Mouse (Mus musculus) embryonic facial prominence, embryonic 15.5 days (tissue): ENCODE measurements around the gene Fsip1. TPM values are rescaled to one million over a fixed set of nuclear protein-coding genes. Genes with fewer than 3 reads are reported as not detected.
"Not testable (repeated sequence)": the region's sequence is repeated elsewhere in the genome, so short reads cannot be mapped to it uniquely, and the experiment has no call there.

Experiments used
- ATAC-seq: fragments of 200-750 bp; cut with Nextera tagmentation; 2 replicates; pipeline ENCODE4 v1.8.0; 2017; ENCODE audit warnings: low read depth, moderate TSS enrichment; ENCODE audit not compliant: insufficient number of reproducible peaks, low FRiP score, low TSS enrichment
- H3K27ac ChIP-seq: fragments of 300-500 bp; sonication (generic); replicated peaks from 2 replicates; pipeline ENCODE4 v1.5.1; 2015; ENCODE audit warnings: mild to moderate bottlenecking, inconsistent platforms
- H3K27me3 ChIP-seq: fragments of 300-500 bp; sonication (generic); 2 replicates; pipeline ENCODE4 v1.6.1; 2015; ENCODE audit warnings: inconsistent platforms
- H3K36me3 ChIP-seq: fragments of 300-500 bp; sonication (generic); 2 replicates; pipeline ENCODE4 v1.6.1; 2015; ENCODE audit warnings: mild to moderate bottlenecking, inconsistent platforms
- H3K4me1 ChIP-seq: fragments of 300-500 bp; sonication (generic); 2 replicates; pipeline ENCODE4 v1.6.1; 2015; ENCODE audit warnings: inconsistent platforms
- H3K4me2 ChIP-seq: fragments of 300-500 bp; sonication (generic); replicated peaks from 2 replicates; pipeline ENCODE4 v1.6.1; 2015; ENCODE audit warnings: mild to moderate bottlenecking, inconsistent platforms
- H3K4me3 ChIP-seq: fragments of 300-500 bp; sonication (generic); replicated peaks from 2 replicates; pipeline ENCODE4 v1.5.1; 2015; ENCODE audit warnings: mild to moderate bottlenecking, inconsistent platforms
- H3K9ac ChIP-seq: fragments of 300-500 bp; sonication (generic); 2 replicates; pipeline ENCODE4 v1.6.1; 2015; ENCODE audit warnings: inconsistent platforms
- H3K9me3 ChIP-seq: fragments of 300-500 bp; sonication (generic); replicated peaks from 2 replicates; pipeline ENCODE4 v1.6.1; 2016; ENCODE audit warnings: inconsistent platforms
- WGBS: fragments of 180-500 bp; shearing (Covaris S2); methylation state at CpG from one replicate; pipeline ENCODE4 v1.1.7; 2015; 5-methylcytosine and 5-hydroxymethylcytosine counted together
- polyA plus RNA-seq: library from polyadenylated mRNA; unstranded; fragments of >200 nt; fragmentation: Nextera tagmentation; extraction: Ambion mirVana; gene quantifications from 2 replicates; pipeline ENCODE4 v1.2.1, GENCODE M21; 2015

Fsip1 gene
- polyA plus RNA-seq, 1 experiment from 2014 or later, result 2.6 TPM

DNA sequence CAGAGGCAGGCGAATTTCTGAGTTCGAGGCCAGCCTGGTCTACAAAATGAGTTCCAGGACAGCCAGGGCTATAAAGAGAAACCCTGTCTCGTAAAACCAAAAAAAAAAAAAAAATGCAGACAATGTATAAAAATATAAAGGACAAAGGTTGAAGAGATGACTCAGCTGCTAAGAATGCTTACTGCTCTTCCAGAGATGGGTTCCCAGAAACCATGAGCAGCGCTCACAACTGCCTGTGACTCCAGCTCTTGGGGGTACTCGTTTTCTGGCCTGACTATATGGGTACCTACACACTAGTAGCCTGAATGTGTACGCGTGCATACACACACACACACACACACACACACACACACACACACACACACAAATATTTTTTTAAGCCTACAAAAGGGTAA is 32.3 kb upstream of the Fsip1 start:
- not testable (repeated sequence) for H3K4me1 ChIP-seq, H3K9ac ChIP-seq, H3K27me3 ChIP-seq, ATAC-seq, H3K36me3 ChIP-seq, H3K27ac ChIP-seq, H3K4me3 ChIP-seq, H3K9me3 ChIP-seq, H3K4me2 ChIP-seq
- whole genome bisulfite sequencing, result 87% methylated on average over 7 of the region's 7 CpGs

DNA sequence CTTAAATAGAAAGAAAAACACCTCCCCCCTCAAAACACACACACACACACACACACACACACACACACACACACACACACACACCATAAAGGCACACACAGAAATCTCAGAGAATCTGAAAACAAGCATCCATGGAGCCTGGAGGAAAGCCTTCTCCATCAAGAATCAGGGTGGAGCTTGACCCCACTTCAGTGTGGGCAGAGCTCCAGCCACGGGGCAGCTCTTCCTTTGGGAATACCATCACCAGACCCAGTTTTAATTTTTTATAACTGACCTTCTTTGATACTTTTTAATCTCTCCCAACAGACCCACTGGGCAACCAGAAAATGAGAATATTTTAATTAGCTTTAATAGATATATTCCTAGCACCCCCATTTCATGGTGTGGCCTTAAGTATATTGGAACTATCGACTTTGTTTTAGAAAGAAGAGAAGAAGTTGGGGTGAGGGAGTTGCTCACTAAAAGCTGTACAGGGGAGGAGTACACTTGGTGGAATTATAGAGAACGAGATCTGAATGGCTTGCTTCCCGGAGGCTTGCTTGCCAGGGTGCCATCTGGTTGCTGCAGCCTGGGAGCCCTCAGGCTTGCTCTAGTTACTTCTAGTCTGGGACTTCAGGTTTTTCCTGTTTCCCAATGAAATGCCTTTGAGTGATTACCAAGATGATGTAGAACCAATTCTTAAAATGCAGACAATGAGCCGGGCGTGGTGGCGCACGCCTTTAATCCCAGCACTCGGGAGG is 31.7 kb upstream of the Fsip1 start:
- Histone ChIP-seq H3K4me2 (no peak overlapping the region), H3K27ac (no peak overlapping the region), H3K9me3 (no peaks in the 10 kb centered on the region), H3K9ac (no peak overlapping the region), H3K27me3 (no peaks in the 10 kb centered on the region), H3K4me3 (no peak overlapping the region), H3K4me1 (no peaks in the 10 kb centered on the region), H3K36me3 (no peaks in the 10 kb centered on the region)
- WGBS, result 76% methylated on average over 9 of the region's 9 CpGs
- no peak for ATAC-seq

DNA sequence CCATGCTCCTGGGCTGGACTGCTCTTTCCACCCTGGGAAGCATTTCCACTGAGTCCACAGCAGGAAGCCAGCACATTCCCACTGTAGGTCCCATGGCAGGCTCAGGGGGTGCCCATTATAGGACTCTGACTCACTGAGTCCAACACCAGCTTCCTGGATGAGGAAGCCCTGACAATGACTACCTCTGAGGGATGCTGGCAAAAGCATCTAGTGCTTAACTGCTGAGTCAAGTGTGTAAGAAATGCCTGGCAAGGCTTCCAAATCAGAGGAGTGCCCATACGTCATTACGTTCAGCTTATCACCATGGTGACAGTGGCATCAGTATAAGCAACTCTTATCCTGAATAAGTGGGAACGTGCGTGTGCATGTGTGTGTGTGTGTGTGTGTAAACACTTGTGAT is 30.9 kb upstream of the Fsip1 start:
- H3K4me3 ChIP-seq, result no peak overlapping the region
- 89% methylated on average over 4 of the region's 4 CpGs for WGBS
- no peak overlapping the region for H3K9ac ChIP-seq
- no peaks in the 10 kb centered on the region for H3K36me3 ChIP-seq
- no peaks in the 10 kb centered on the region for H3K27me3 ChIP-seq
- H3K9me3 ChIP-seq, result no peaks in the 10 kb centered on the region
- H3K4me2 ChIP-seq, result no peak overlapping the region
- no peak for ATAC-seq
- H3K4me1 ChIP-seq, result no peaks in the 10 kb centered on the region
- no peak overlapping the region for H3K27ac ChIP-seq

DNA sequence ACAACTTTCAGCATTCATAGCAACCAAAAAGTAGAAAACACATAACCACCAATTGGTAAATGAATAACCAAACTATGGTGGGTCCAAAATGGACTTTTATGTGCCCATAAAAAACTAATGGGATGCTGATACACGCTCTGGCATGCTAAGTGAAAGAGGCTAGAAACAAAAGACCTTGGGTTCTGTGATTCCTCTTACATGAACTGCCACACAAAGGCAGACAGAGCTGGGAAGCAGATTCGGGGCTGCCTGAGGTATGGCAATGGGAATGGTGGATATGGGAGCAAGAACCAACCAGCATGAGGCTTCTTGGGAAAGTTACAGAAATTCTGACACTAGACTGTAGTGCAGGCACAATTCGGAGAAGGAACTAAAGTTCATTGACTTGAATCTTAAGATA is 25.7 kb upstream of the Fsip1 start:
- no peak for ATAC-seq
- WGBS, result 78% methylated on average over 3 of the region's 3 CpGs
- H3K9me3 ChIP-seq, result no peaks in the 10 kb centered on the region
- H3K36me3 ChIP-seq, result no peaks in the 10 kb centered on the region
- H3K4me3 ChIP-seq, result no peak overlapping the region
- no peak overlapping the region for H3K27ac ChIP-seq
- H3K9ac ChIP-seq, result no peak overlapping the region
- no peaks in the 10 kb centered on the region for H3K4me1 ChIP-seq
- no peaks in the 10 kb centered on the region for H3K27me3 ChIP-seq
- no peak overlapping the region for H3K4me2 ChIP-seq

DNA sequence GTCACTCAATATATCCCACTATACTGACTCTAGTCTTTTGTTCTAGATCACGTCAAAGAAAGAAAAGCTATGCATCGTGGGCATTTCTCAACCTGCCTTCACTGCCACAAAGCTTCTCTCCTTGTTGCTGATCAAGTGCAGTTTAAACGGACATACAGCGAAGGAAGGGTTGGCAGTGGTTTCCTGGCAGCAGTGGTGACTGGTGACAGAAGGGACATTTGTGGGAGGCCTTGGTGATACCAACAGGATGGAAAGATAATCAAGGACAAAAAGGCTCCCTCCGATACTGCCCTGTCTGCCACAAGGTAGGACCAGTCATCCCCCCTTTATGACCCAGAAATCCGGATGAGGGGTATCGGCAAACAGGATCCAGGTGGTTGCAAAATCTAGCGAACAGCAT is 21.5 kb upstream of the Fsip1 start:
- Histone ChIP-seq H3K9ac (no peak overlapping the region), H3K4me3 (no peak overlapping the region), H3K4me1 (no peaks in the 10 kb centered on the region), H3K4me2 (no peak overlapping the region), H3K27me3 (no peaks in the 10 kb centered on the region), H3K27ac (no peak overlapping the region), H3K36me3 (no peaks in the 10 kb centered on the region), H3K9me3 (no peaks in the 10 kb centered on the region)
- WGBS, result 85% methylated on average over 8 of the region's 8 CpGs
- ATAC-seq, result no peak

DNA sequence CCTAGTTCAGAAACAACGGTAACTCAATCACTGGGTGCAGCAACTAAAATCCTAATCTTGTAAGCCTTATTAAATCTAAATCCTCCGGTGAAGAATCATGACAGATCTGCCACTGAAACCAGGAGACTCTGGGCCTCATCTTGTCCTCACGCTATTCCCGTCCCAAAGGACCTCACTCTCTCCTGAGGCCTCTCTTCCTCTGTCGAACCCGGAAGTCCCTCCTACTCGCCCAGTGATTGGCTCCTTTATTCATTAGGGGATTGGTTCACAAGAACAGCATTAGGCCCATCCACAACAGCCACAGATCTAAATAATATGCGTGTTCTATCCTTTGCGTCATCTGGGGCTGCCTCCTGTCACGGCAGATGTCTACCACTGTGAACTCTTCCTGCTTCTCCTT is 14.8 kb upstream of the Fsip1 start:
- 85% methylated on average over 10 of the region's 10 CpGs for WGBS
- Histone ChIP-seq H3K27me3 (no peaks in the 10 kb centered on the region), H3K9ac (no peak overlapping the region), H3K9me3 (no peaks in the 10 kb centered on the region), H3K4me1 (no peaks in the 10 kb centered on the region), H3K36me3 (no peaks in the 10 kb centered on the region), H3K4me3 (no peak overlapping the region), H3K27ac (no peak overlapping the region), H3K4me2 (no peak overlapping the region)
- no peak for ATAC-seq

DNA sequence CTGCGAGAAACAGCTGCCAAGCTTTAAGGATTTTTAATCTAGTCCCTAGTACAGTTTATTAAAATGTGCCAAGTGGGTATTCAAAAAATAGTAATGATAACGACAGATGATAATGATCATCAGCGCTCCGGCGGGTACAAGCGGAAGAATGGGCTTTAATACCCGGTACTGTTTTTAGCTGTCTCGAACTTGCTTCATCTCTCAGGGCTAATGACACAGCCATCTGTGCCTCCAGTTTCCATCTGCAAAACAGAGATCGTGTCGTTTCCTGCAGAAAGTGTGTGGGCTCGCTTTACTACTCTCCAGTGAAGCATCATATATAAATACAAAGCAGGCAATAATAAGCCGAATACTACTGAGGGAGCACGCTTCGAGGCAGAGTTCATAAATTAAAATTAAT is 13.4 kb upstream of the Fsip1 start:
- no peaks in the 10 kb centered on the region for H3K9me3 ChIP-seq
- no peak overlapping the region for H3K4me3 ChIP-seq
- no peaks in the 10 kb centered on the region for H3K36me3 ChIP-seq
- H3K9ac ChIP-seq, result no peak overlapping the region
- 67% methylated on average over 14 of the region's 14 CpGs for WGBS
- ATAC-seq, result no peak
- no peak overlapping the region for H3K4me2 ChIP-seq
- no peaks in the 10 kb centered on the region for H3K4me1 ChIP-seq
- no peak overlapping the region for H3K27ac ChIP-seq
- H3K27me3 ChIP-seq, result no peaks in the 10 kb centered on the region

DNA sequence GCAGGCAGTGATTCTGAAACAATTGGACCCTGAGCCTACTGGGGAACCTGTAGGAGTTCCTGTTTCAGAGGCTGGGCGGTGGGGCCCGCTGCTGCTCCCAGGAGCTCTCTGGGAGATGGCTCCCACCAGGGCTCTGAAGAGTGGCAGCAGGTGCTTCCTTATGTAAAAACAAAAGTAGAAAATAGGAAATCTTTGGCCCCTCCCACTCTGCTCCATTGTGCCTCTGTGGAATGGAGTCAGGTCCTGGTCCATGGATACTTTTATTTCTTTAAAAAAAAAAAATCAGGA is 7.1 kb upstream of the Fsip1 start:
- Histone ChIP-seq H3K27ac (no peak overlapping the region), H3K4me3 (no peak overlapping the region), H3K4me2 (no peak overlapping the region), H3K4me1 (no peaks in the 10 kb centered on the region), H3K36me3 (no peaks in the 10 kb centered on the region), H3K9me3 (no peaks in the 10 kb centered on the region), H3K9ac (no peak overlapping the region), H3K27me3 (no peaks in the 10 kb centered on the region)
- WGBS, result 38% methylated on average over 2 of the region's 2 CpGs
- ATAC-seq, result no peak

DNA sequence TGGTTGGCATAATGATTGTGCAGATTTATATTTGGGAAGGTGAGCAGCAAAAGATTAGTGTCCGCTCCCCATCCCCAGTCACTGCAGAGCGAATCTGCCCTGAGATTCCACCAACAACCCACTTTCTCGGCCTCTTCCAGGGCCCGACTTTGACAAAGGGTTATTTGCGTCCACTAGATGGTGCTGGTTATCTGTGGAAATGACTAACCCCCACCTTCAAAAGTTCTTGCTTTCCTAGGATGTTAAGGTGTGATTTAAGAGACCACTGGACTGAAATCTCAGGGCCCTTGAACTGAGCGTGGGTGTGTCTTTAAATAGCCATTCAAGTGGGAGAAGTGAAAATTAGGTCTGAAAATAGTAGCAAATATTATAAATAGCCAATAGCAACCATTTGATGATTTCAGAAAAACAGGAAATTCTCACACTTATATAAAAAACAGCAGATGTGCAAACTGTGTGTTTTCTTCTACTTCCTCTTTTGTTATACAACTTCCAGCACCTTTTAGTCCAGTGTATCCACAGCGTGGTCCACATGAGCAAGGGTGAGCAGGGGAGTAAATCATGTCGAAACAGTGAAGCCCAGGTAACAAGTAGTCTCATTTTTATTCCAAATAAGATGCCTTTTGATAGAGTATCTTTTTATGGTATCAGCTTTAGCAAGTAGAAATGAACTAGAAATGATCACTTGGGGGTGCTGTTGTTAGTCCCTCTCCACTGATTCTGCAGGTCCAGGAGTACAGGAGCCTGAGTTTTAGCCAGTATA is 6.6 kb upstream of the Fsip1 start:
- 18% methylated on average over 8 of the region's 8 CpGs for WGBS
- Histone ChIP-seq H3K36me3 (no peaks in the 10 kb centered on the region), H3K4me2 (0 out of 2 replicates have a peak overlapping the region, but pooled peaks have one; percentile 1), H3K9me3 (no peaks in the 10 kb centered on the region), H3K4me1 (no peaks in the 10 kb centered on the region), H3K27me3 (no peaks in the 10 kb centered on the region), H3K27ac (no peak overlapping the region), H3K9ac (no peak overlapping the region), H3K4me3 (no peak overlapping the region)
- ATAC-seq, result no peak

DNA sequence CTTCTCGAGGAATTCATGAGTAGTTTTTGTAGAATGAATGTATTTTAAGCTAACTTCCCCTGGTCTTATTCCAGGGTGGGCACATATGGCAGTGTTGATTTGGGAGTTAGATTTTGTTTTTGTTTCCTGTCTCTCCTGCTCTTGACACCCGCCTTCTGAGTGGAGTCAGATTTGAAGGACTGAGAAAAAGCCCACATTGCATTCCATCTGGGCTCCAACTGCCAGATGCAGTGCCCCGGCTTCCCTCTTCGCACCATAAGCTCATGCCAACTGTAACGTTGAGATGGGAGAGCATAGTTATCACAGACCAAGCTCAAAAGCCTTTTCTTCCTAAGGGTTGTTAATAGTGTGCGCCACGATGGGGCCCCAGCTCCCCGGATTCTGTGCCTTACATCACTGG is 5.9 kb upstream of the Fsip1 start:
- WGBS, result 42% methylated on average over 8 of the region's 8 CpGs
- Histone ChIP-seq H3K27me3 (no peaks in the 10 kb centered on the region), H3K4me2 (0 out of 2 replicates have a peak overlapping the region, but pooled peaks have one; percentile 1), H3K4me1 (no peaks in the 10 kb centered on the region), H3K9ac (no peak overlapping the region), H3K36me3 (no peaks in the 10 kb centered on the region), H3K9me3 (no peaks in the 10 kb centered on the region), H3K4me3 (no peak overlapping the region), H3K27ac (no peak overlapping the region)
- no peak for ATAC-seq

DNA sequence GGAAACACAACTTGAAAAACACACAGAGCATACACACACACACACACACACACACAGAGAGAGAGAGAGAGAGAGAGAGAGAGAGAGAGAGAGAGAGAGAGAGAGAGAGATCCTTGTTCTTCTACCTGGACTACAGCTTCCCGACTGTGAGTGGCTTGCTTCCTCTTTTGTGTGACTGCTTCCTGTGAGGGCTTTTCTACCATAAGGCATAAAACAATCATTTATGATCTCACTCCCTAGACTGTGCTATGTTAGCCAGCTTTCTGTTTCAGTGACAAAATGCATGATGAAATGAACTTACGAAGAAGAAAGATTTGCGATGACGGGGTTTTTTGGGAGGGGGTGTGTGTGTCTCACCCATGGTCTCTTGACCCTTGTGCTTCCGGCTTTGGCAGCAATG is 3.0 kb upstream of the Fsip1 start:
- H3K4me2 ChIP-seq, result no peak overlapping the region
- WGBS, result 77% methylated on average over 5 of the region's 5 CpGs
- ATAC-seq, result no peak

DNA sequence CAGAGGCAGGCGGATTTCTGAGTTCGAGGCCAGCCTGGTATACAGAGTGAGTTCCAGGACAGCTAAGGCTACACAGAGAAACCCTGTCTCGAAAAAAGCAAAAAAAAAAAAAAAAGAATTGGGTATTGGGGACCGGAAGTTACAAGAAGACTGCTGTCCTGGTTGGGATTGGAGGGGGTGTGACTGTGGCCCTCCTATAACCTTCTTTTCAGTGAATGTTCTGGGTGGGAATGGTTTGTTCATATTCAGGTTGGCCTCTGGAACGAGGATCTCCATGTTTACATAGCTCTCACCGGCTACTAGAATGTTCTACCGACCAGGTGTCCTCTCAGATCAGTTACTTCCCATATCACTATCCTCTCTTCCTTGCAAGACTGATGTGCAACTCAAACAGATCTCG is 328 bp upstream of the Fsip1 start:
- peaks cover 5% of the 10 kb centered on the region; the same call in 1 of the 2 replicates for H3K4me1 ChIP-seq
- no peak overlapping the region for H3K9ac ChIP-seq
- H3K9me3 ChIP-seq, result no peaks in the 10 kb centered on the region
- no peak overlapping the region for H3K27ac ChIP-seq
- H3K4me2 ChIP-seq, result peak overlapping the region; percentile 72
- H3K27me3 ChIP-seq, result no peaks in the 10 kb centered on the region
- H3K4me3 ChIP-seq, result peak overlapping the region; percentile 46
- H3K36me3 ChIP-seq, result no peaks in the 10 kb centered on the region
- 74% methylated on average over 8 of the region's 8 CpGs for WGBS
- no peak for ATAC-seq

More for the DNA sequence above, 3.0 kb upstream of the Fsip1 start:
- H3K27ac ChIP-seq, result no peak overlapping the region
- no peaks in the 10 kb centered on the region for H3K27me3 ChIP-seq
- H3K36me3 ChIP-seq, result no peaks in the 10 kb centered on the region
- H3K4me3 ChIP-seq, result no peak overlapping the region
- no peak overlapping the region for H3K9ac ChIP-seq
- H3K9me3 ChIP-seq, result no peaks in the 10 kb centered on the region
- H3K4me1 ChIP-seq, result peaks cover 5% of the 10 kb centered on the region; the same call in 1 of the 2 replicates
